Mouse (Mus musculus) midbrain, embryonic 16.5 days (tissue): ENCODE results near the gene Gm49450. TPM values are rescaled to one million over a fixed set of nuclear protein-coding genes. Genes with fewer than 3 reads are reported as not detected.
"Not testable (repeated sequence)": the region's sequence is repeated elsewhere in the genome, so short reads cannot be mapped to it uniquely, and the experiment has no call there.

Source experiments
- ATAC-seq: fragments of 200-750 bp; cut with Nextera tagmentation; 2 replicates; pipeline ENCODE4 v1.8.0; 2017; ENCODE audit warnings: moderate TSS enrichment
- H3K27ac ChIP-seq: fragments of 300-500 bp; sonication (generic); 2 replicates; pipeline ENCODE4 v1.5.1; 2014; ENCODE audit warnings: mild to moderate bottlenecking, low read length, mixed read lengths
- H3K27me3 ChIP-seq: fragments of 300-500 bp; sonication (generic); 2 replicates; pipeline ENCODE4 v1.6.1; 2014; ENCODE audit warnings: low read depth, low read length, mixed read lengths; ENCODE audit not compliant: control insufficient read depth, insufficient read depth
- H3K36me3 ChIP-seq: fragments of 300-500 bp; sonication (generic); 2 replicates; pipeline ENCODE4 v1.6.1; 2014; ENCODE audit warnings: mild to moderate bottlenecking, low read length, moderate library complexity, mixed read lengths; ENCODE audit not compliant: control insufficient read depth, insufficient read depth
- H3K4me1 ChIP-seq: fragments of 300-500 bp; sonication (generic); 2 replicates; pipeline ENCODE4 v1.6.1; 2014; ENCODE audit warnings: mild to moderate bottlenecking, low read length, mixed read lengths; ENCODE audit not compliant: control insufficient read depth, insufficient read depth
- H3K4me2 ChIP-seq: fragments of 300-500 bp; sonication (generic); 2 replicates; pipeline ENCODE4 v1.6.1; 2014; ENCODE audit warnings: mild to moderate bottlenecking, low read length, mixed read lengths
- H3K4me3 ChIP-seq: fragments of 300-500 bp; sonication (generic); 2 replicates; pipeline ENCODE4 v1.5.1; 2014; ENCODE audit warnings: low read depth, mild to moderate bottlenecking, low read length, moderate library complexity, mixed read lengths
- H3K9ac ChIP-seq: fragments of 300-500 bp; sonication (generic); 2 replicates; pipeline ENCODE4 v1.6.1; 2014; ENCODE audit warnings: low read depth, low read length, mixed read lengths
- H3K9me3 ChIP-seq: fragments of 300-500 bp; sonication (generic); replicated peaks from 2 replicates; pipeline ENCODE4 v1.6.1; 2014; ENCODE audit warnings: mild to moderate bottlenecking, low read length, mixed read lengths; ENCODE audit not compliant: control insufficient read depth, poor library complexity, severe bottlenecking
- WGBS: fragments of 180-500 bp; shearing (Covaris S2); extraction: QIAGEN DNeasy Blood & Tissue Kit; methylation state at CpG from one replicate; pipeline ENCODE4 v1.1.7; 2014; 5-methylcytosine and 5-hydroxymethylcytosine counted together
- polyA plus RNA-seq: library from polyadenylated mRNA; unstranded; fragments of >200 nt; fragmentation: Nextera tagmentation; extraction: Ambion mirVana; gene quantifications from 2 replicates; pipeline ENCODE4 v1.2.1, GENCODE M21; 2015

Gm49450 gene
- polyA plus RNA-seq, 1 experiment from 2014 or later, result not detected

- H3K36me3 ChIP-seq, result no peaks in the 10 kb centered on the region
- H3K4me2 ChIP-seq, result no peak overlapping the region
- no peak for ATAC-seq
- WGBS, result 88% methylated on average over 2 of the region's 2 CpGs
- H3K4me1 ChIP-seq, result no peaks in the 10 kb centered on the region
- no peaks in the 10 kb centered on the region for H3K27me3 ChIP-seq
- no peak overlapping the region for H3K4me3 ChIP-seq
- no peak overlapping the region for H3K27ac ChIP-seq
- H3K9ac ChIP-seq, result no peak overlapping the region
- H3K9me3 ChIP-seq, result no peaks in the 10 kb centered on the region
Observed at GRCm38 (mm10) chr15:98923031-98923537, 30.3 kb downstream of the Gm49450 start.

- H3K27ac ChIP-seq, result no peak overlapping the region
- H3K9ac ChIP-seq, result no peak overlapping the region
- 57% methylated on average over 3 of the region's 3 CpGs for WGBS
- no peak overlapping the region for H3K4me2 ChIP-seq
- no peak overlapping the region for H3K4me3 ChIP-seq
- H3K36me3 ChIP-seq, result no peaks in the 10 kb centered on the region
- no peaks in the 10 kb centered on the region for H3K27me3 ChIP-seq
- no peaks in the 10 kb centered on the region for H3K9me3 ChIP-seq
- no peak for ATAC-seq
- H3K4me1 ChIP-seq, result no peaks in the 10 kb centered on the region
Observed at GRCm38 (mm10) chr15:98922581-98922980, 30.8 kb downstream of the Gm49450 start.

- 81% methylated on average over 5 of the region's 5 CpGs for WGBS
- Histone ChIP-seq H3K9ac (no peak overlapping the region), H3K4me2 (no peak overlapping the region), H3K27me3 (no peaks in the 10 kb centered on the region), H3K4me3 (no peak overlapping the region), H3K27ac (no peak overlapping the region), H3K36me3 (no peaks in the 10 kb centered on the region), H3K4me1 (peaks cover 4% of the 10 kb centered on the region), H3K9me3 (no peaks in the 10 kb centered on the region)
- no peak for ATAC-seq
Observed at GRCm38 (mm10) chr15:98921510-98921909, 31.8 kb downstream of the Gm49450 start.

- not testable (repeated sequence) for H3K36me3 ChIP-seq, ATAC-seq, H3K9me3 ChIP-seq, H3K27me3 ChIP-seq
- Histone ChIP-seq H3K9ac (peak overlapping the region; percentile 55), H3K4me1 (peaks cover 21% of the 10 kb centered on the region), H3K27ac (peak overlapping the region; percentile 60), H3K4me2 (peak overlapping the region; percentile 56), H3K4me3 (peak overlapping the region; percentile 81)
- 25% methylated on average over 8 of the region's 8 CpGs for WGBS
Observed at GRCm38 (mm10) chr15:98918499-98918895, 34.9 kb downstream of the Gm49450 start.

GRCm38 (mm10) chr15:98917538-98918498 is 35.5 kb downstream of the Gm49450 start, which contains the start of gene Lmbr1l:
Gene Lmbr1l, minus strand, starts transcription at chr15:98918231.
- peak within 1 kb of the TSS; percentile 95 for H3K27ac ChIP-seq
- no peaks in the 10 kb centered on the region for H3K27me3 ChIP-seq
- WGBS, result under 1% methylated on average over 60 of the region's 82 CpGs
- peaks cover 21% of the 10 kb centered on the region for H3K4me1 ChIP-seq
- no peaks in the 10 kb centered on the region for H3K9me3 ChIP-seq
- peak within 1 kb of the TSS; percentile 78 for H3K4me2 ChIP-seq
- H3K9ac ChIP-seq, result peak within 1 kb of the TSS; percentile 89
- H3K36me3 ChIP-seq, result peaks cover 4% of the 10 kb centered on the region; the same call in 1 of the 2 replicates
- H3K4me3 ChIP-seq, result peak within 1 kb of the TSS; percentile 81
- ATAC-seq, result peak; percentile 99

GRCm38 (mm10) chr15:98917091-98917490 is 36.3 kb downstream of the Gm49450 start:
- peak overlapping the region; percentile 95 for H3K27ac ChIP-seq
- peak overlapping the region; percentile 78 for H3K4me2 ChIP-seq
- H3K9ac ChIP-seq, result peak overlapping the region; percentile 89
- no peaks in the 10 kb centered on the region for H3K27me3 ChIP-seq
- no peak for ATAC-seq
- no peaks in the 10 kb centered on the region for H3K9me3 ChIP-seq
- H3K4me3 ChIP-seq, result peak overlapping the region; percentile 81
- H3K4me1 ChIP-seq, result peaks cover 21% of the 10 kb centered on the region
- whole genome bisulfite sequencing, result 0% methylated on average over 14 of the region's 14 CpGs
- peaks cover 9% of the 10 kb centered on the region for H3K36me3 ChIP-seq

GRCm38 (mm10) chr15:98916016-98916415 is 37.3 kb downstream of the Gm49450 start:
- Histone ChIP-seq H3K4me3 (peak overlapping the region; percentile 81; the same call in 1 of the 2 replicates), H3K36me3 (peaks cover 18% of the 10 kb centered on the region), H3K4me2 (peak overlapping the region; percentile 78), H3K9me3 (no peaks in the 10 kb centered on the region), H3K27me3 (no peaks in the 10 kb centered on the region), H3K4me1 (peaks cover 21% of the 10 kb centered on the region), H3K9ac (peak overlapping the region; percentile 20; the same call in 1 of the 2 replicates), H3K27ac (no peak overlapping the region)
- no peak for ATAC-seq
- 86% methylated on average over 4 of the region's 4 CpGs for WGBS

- Histone ChIP-seq H3K9me3 (no peaks in the 10 kb centered on the region), H3K27ac (no peak overlapping the region), H3K4me2 (no peak overlapping the region), H3K9ac (no peak overlapping the region), H3K27me3 (no peaks in the 10 kb centered on the region), H3K4me3 (no peak overlapping the region), H3K4me1 (peaks cover 21% of the 10 kb centered on the region), H3K36me3 (peaks cover 25% of the 10 kb centered on the region)
- 87% methylated on average over 6 of the region's 6 CpGs for WGBS
- no peak for ATAC-seq
Observed at GRCm38 (mm10) chr15:98914903-98915302, 38.4 kb downstream of the Gm49450 start.

- H3K27ac ChIP-seq, result no peak overlapping the region
- H3K4me3 ChIP-seq, result no peak overlapping the region
- no peak overlapping the region for H3K9ac ChIP-seq
- 26% methylated on average over 10 of the region's 10 CpGs for WGBS
- no peak overlapping the region for H3K4me2 ChIP-seq
- ATAC-seq, result no peak
- H3K36me3 ChIP-seq, result peaks cover 18% of the 10 kb centered on the region
- H3K9me3 ChIP-seq, result no peaks in the 10 kb centered on the region
- H3K4me1 ChIP-seq, result no peaks in the 10 kb centered on the region
- H3K27me3 ChIP-seq, result no peaks in the 10 kb centered on the region; the same call in 1 of the 2 replicates
Observed at GRCm38 (mm10) chr15:98904692-98905091, 48.7 kb downstream of the Gm49450 start.
